31 mouse cellular contexts compared by ENCODE assay signal in genomic region chr3:107804799-107805198, GRCm38 (mm10). TPM values are rescaled to one million over a fixed set of nuclear protein-coding genes. Genes with fewer than 3 reads are reported as not detected.
"Had no signal": no experiment of that assay in that cellular context is flagged by ENCODE, and none has a peak within 500 bp of the region (broad histone marks: within the 10 kb centered on the region; RNA-seq: fewer than 3 reads in every experiment).

No protein-coding gene starts in this region.

- DNase-seq: left cerebral cortex, postnatal 4 days; liver; liver, embryonic 13.5 days; liver, postnatal 0 days; lung, adult 18-20 months; lung, adult 2 months; lung, embryonic 14.5 days; lung, postnatal 10 days; lung, postnatal 14 days; lung, postnatal 36 days; lung, postnatal 4 days; midbrain, embryonic 14.5 days had no signal

- H3K27ac ChIP-seq: limb, embryonic 10.5 days; limb, embryonic 12.5 days; limb, embryonic 13.5 days; limb, embryonic 15.5 days; liver, embryonic 12.5 days; liver, embryonic 13.5 days; liver, embryonic 14.5 days; liver, embryonic 15.5 days; lung, embryonic 15.5 days; macrophage; midbrain, embryonic 10.5 days; midbrain, embryonic 12.5 days; midbrain, embryonic 13.5 days; midbrain, embryonic 15.5 days; neural tube, embryonic 12.5 days had no signal

- ATAC-seq: liver, embryonic 12.5 days; liver, postnatal 0 days; lung, postnatal 0 days; midbrain, embryonic 13.5 days; midbrain, embryonic 15.5 days; midbrain, embryonic 16.5 days had no signal

- H3K4me3 ChIP-seq: limb, embryonic 10.5 days; limb, embryonic 12.5 days; limb, embryonic 13.5 days; limb, embryonic 15.5 days; liver, embryonic 12.5 days; liver, embryonic 13.5 days; liver, embryonic 15.5 days; lung, embryonic 15.5 days; megakaryocyte, embryonic 14.5 days; midbrain, embryonic 10.5 days; midbrain, embryonic 12.5 days; midbrain, embryonic 13.5 days; midbrain, embryonic 15.5 days; myocyte; neural tube, embryonic 12.5 days had no signal

RNA-seq across cellular contexts. Expression of gene Csf1, which starts 44.5 kb away (rescaled TPM):
- total RNA-seq: megakaryocyte-erythroid progenitor cell, adult 5-6 weeks had no signal
